Mouse (Mus musculus): ENCODE data around the gene Carns1. TPM values are rescaled to one million over a fixed set of nuclear protein-coding genes. Genes with fewer than 3 reads are reported as not detected.

Gene Carns1
- total RNA-seq (2023): 75.2 TPM

GRCm38 (mm10) chr19:4175368-4175947 lies at the start of gene Carns1:
Gene Carns1 (minus strand): TSS chr19:4175479.

GRCm38 (mm10) chr19:4214071-4214770 lies 38.9 kb upstream of the Carns1 start, which contains the start of the genes Clcf1 and AC109138.7:
Gene Clcf1 (plus strand): TSS chr19:4214238.
Gene AC109138.7 (plus strand): TSS chr19:4214357.

DNA sequence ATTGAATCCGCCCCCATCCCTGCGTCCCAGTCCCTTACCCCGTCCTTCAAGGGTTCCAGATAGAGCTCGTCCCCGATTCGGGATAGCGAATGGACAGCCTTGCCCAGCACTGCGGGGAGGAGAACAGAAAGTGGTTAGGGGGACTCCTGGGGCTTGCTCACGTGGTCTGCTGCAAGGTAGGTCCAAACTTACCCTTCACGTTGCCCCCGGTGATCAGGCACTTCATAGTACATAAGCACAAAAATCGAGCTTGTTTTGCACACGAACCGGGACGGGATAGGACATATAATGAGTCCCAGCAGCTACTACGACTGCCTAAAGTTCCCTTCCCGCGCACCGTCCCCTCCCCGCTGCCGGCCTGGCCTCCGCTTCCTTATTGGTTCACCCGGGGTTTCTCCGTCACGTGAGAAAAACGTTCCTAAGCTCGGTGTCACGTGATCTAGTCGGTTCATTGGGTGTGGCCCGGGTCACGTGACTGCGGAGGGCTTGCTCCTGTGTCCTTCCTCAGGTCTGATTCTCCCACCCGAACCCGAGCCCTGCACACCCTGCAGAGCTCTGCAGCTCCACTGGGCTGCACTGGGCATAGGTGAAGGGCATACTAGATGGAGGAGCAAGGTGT lies 26.1 kb upstream of the Carns1 start, which contains the start of gene Rad9a:
Gene Rad9a (minus strand): TSS at position 372 of the 619 bp plus-strand sequence.

DNA sequence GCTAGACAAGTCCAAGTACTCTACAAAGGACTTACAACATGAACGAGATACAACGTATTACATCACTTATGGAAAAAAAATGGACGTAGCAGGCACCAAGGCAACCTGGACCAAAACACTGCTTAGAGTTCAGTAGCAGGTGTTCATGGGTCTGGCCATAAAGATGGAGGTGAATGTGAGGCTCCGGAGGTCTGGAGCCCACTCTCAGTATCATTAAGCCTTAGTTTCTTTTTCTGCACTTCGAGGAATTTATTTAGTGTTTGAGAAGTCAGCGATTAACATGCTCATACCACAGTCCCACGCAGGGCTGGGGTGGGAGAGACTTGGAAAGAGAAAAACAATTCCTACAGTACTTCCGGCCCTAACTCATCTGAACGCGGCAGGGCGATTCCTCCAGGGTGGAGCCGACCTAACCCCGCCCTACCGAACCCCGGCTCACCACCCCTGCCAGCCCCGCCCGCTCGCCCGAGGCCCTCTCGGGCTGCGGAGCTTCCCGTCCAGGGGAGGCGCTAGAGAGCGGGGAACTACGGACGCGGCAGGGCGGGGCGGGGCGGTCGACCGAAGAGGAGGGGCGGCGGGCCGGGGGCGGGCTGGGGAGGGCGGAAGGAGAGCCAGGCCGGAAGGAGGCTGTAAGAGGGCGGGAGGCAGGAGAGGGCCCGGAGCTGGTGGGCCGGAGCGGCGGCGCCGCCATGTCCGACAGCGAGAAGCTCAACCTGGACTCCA lies 16.4 kb upstream of the Carns1 start, which contains the start of gene Ppp1ca:
Gene Ppp1ca (plus strand): TSS at position 538 of the 723 bp plus-strand sequence.

DNA sequence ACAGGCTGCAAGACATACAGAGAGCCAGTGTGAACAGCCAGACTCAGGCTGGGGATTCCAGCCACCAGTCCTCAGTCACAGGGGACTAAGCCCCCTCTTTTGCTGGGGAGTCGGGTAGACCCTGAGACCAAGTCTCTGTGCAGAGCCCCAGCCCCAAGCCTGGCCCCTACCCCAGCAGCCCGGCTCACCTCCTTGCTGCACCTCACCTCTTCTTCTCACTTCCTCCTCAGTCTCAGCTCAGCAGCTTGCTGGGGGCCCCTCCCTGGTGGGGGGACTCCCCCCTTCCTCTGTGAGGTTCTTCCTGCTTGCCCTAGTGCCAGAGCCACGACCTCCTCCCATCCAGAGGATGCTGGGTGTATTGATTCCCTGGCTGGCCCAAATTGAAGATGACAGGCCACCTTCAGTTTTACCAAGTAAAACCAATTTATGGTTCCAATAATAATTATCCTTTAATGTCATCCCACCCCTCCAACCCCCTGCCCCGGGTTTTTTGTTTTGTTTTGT lies 15.6 kb upstream of the Carns1 start, which contains the start of gene Tbc1d10c:
Gene Tbc1d10c (minus strand): TSS at position 454 of the 504 bp plus-strand sequence.

DNA sequence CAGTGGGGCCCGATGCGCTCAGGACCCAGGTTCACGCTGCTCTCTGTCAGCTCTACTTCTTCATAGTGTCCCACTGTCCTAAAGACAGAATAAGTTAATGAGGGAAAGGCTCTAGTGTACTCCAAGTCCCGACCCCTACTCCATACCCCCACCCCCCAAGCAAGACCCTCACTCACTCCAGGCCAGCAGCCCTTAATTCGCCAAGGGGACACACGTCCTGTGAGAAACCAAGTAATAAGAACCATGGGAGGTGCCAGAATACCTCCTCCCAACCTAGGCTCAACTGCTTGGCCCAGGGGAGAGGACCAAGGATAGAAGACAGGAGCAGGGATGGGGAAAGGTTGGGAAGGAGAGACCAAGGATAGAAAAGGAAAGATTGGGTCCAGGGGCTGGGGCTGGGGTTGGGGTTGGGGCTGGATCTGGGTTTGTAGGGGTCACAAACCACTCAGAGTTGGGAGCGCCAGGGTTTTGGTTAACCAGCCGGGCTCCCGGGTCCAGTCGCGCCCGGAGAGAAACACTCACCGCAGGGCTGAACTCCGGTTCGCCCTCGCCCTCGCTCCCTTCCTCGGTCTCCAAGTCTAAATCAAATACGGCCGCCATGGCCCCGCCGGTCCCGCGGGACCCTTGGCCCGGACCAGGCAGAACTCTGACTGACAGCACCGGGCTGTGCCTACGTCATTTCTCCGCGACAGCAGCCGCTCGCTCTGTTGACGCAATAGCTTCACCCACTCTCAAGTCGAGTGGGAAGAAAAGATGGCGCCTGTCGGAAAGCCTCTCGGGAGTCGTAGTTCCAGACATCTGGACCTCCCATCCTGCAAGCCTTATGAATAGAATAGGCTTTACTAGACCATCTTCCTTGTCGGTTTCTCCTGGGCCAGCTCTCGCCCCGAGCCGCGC lies 12.4 kb downstream of the Carns1 start, which contains the start of gene Rps6kb2:
Gene Rps6kb2 (minus strand): TSS at position 709 of the 897 bp plus-strand sequence.

GRCm38 (mm10) chr19:4153232-4153654 lies 22.0 kb downstream of the Carns1 start, which contains the start of gene Ptprcap:
Gene Ptprcap (plus strand): TSS chr19:4153604.

DNA sequence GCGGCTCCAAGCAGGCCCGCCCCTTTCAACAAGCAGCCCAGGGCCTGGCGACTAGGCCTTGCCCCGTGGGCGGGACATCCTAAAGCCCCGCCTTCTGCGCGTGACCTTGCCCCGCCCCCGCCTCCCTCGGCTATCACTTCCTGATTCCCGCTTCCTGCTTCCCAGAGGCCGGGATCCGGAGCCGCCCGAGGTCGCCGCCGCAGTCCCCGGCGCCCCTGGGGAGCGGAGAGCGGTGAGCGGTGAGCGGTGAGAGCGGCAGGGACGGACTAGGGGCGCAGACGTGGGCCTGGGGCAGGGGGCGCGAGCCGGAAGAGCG lies 26.8 kb downstream of the Carns1 start, which contains the start of gene Coro1b:
Gene Coro1b (plus strand): TSS at position 129 of the 316 bp plus-strand sequence.

GRCm38 (mm10) chr19:4143759-4144268 lies 31.5 kb downstream of the Carns1 start, which contains the start of gene Cabp4:
Gene Cabp4 (minus strand): TSS chr19:4144033.

DNA sequence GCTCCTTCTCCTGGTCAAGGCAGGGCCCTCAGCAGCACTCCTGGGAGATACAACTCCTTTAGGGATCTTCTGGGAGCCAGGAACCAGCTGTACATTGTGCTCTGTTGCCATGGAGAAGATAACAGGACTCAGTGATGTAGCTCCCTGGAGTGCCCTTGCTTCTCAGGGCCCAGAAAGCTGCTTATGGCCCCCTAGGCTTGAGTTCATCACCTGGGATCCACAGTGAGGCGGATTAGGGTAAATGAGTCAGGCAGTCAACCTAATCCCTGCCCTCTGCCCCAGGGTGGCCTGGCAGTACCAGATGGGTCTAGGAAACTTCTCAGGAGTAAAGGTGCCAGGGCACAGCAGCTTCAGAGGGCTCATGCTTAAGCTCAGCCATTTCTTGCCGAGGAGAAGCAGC lies 35.8 kb downstream of the Carns1 start, which contains the start of gene Gpr152:
Gene Gpr152 (plus strand): TSS at position 342 of the 400 bp plus-strand sequence.

DNA sequence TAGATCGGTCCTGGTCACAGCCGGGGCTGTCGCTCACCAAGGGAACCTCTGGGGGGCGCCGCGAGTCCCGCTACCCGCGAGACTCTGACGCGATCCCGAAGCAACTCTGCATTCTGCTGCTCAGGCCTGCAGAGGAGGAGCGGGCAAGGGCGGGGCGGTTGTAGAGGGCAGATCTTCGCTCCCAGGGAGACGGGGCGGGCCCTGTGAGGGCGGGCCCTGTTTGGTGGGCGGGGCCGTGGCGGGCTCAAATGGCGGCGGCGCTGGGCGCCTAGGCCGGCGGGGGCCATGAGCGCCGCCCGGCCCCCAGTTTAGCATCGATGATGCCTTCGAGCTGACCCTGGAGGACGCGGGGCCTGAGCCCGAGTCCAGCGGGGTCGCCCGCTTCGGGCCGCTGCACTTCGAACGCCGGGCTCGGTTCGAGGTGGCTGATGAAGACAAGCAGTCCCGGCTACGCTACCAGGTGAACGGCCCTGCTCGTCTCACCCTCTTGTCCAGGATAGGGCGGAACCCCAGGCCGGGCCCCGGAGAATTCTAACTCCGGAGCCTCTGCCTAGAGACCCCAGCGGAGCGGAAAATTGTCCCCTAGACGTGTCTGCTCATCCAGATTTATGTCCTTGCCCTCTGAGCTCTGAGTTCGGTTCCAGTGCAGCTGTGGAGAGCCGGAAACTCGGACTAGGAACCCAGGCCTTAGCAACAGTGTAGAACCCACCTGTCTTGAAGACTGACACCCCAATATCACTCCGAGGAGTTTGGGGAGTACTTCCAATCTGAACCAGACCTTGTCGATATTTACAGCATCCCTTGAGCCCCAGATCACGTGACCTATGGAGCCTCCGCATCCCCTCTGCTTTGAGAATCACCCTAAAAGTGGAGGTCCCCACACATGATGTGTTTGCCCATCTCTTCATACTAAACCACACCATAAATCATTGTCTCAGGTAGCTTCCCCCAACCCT lies 49.3 kb downstream of the Carns1 start, which contains the start of gene Aip:
Gene Aip (minus strand): TSS at position 118 of the 956 bp plus-strand sequence.

Other genes starting within 250 kb of the Carns1 start
- 1.7 TPM for gene Aldh3b1, start 245.7 kb downstream of the Carns1 start, total RNA-seq (2023)
- gene Unc93b1, start 240.3 kb downstream of the Carns1 start, total RNA-seq (2023): 46.4 TPM
- not detected for gene Aldh3b3, start 216.8 kb downstream of the Carns1 start, total RNA-seq (2023)
- gene Aldh3b2, start 203.2 kb downstream of the Carns1 start, total RNA-seq (2023): not detected
- gene Acy3, start 188.9 kb downstream of the Carns1 start, total RNA-seq (2023): not detected
- not detected for gene Tbx10, start 182.7 kb downstream of the Carns1 start, total RNA-seq (2023)
- 7.4 TPM for gene Nudt8, start 174.9 kb downstream of the Carns1 start, total RNA-seq (2023)
- gene Gm49405, start 174.9 kb downstream of the Carns1 start, total RNA-seq (2023): 2.3 TPM
- 2.9 TPM for gene Doc2g, start 172.2 kb downstream of the Carns1 start, total RNA-seq (2023)
- gene Ndufv1, start 162.7 kb downstream of the Carns1 start, total RNA-seq (2023): 84.9 TPM
- gene Gstp1, start 137.5 kb downstream of the Carns1 start, total RNA-seq (2023): 182 TPM
- gene Gstp2, start 129.5 kb downstream of the Carns1 start, total RNA-seq (2023): 20.7 TPM
- gene Gstp3, start 115.9 kb downstream of the Carns1 start, total RNA-seq (2023): 39.0 TPM
- not detected for gene Cabp2, start 93.9 kb downstream of the Carns1 start, total RNA-seq (2023)
- 152 TPM for gene Cdk2ap2, start 78.3 kb downstream of the Carns1 start, total RNA-seq (2023)
- 266 TPM for gene Pitpnm1, start 75.5 kb downstream of the Carns1 start, total RNA-seq (2023)
- 149 TPM for gene Aip, start 49.6 kb downstream of the Carns1 start, total RNA-seq (2023)
- 0.26 TPM for gene Gpr152, start 35.7 kb downstream of the Carns1 start, total RNA-seq (2023)
- 0.18 TPM for gene Cabp4, start 31.4 kb downstream of the Carns1 start, total RNA-seq (2023)
- 121 TPM for gene Coro1b, start 26.9 kb downstream of the Carns1 start, total RNA-seq (2023)
- gene Ptprcap, start 21.9 kb downstream of the Carns1 start, total RNA-seq (2023): 209 TPM
- gene Rps6kb2, start 12.1 kb downstream of the Carns1 start, total RNA-seq (2023): 41.0 TPM
- gene Tbc1d10c, start 15.8 kb upstream of the Carns1 start, total RNA-seq (2023): 228 TPM
- 315 TPM for gene Ppp1ca, start 16.6 kb upstream of the Carns1 start, total RNA-seq (2023)
- 28.3 TPM for gene Rad9a, start 26.2 kb upstream of the Carns1 start, total RNA-seq (2023)
- 107 TPM for gene Clcf1, start 38.8 kb upstream of the Carns1 start, total RNA-seq (2023)
- not detected for gene AC109138.7, start 38.9 kb upstream of the Carns1 start, total RNA-seq (2023)
- gene Pold4, start 56.4 kb upstream of the Carns1 start, total RNA-seq (2023): 56.2 TPM
- gene Ssh3, start 93.7 kb upstream of the Carns1 start, total RNA-seq (2023): 12.9 TPM
- 14.4 TPM for gene Ankrd13d, start 107.7 kb upstream of the Carns1 start, total RNA-seq (2023)
- 343 TPM for gene Grk2, start 130.7 kb upstream of the Carns1 start, total RNA-seq (2023)
- gene Kdm2a, start 222.8 kb upstream of the Carns1 start, total RNA-seq (2023): 132 TPM